Mouse (Mus musculus) limb, embryonic 14.5 days (tissue): ENCODE results near the gene B4galnt3. TPM values are rescaled to one million over a fixed set of nuclear protein-coding genes. Genes with fewer than 3 reads are reported as not detected.

ENCODE experiments used
- ATAC-seq: fragments of 200-750 bp; cut with Nextera tagmentation; 2 replicates; pipeline ENCODE4 v1.8.0; 2017; ENCODE audit warnings: low read depth, moderate number of reproducible peaks, moderate TSS enrichment; ENCODE audit not compliant: low FRiP score
- DNase-seq: peaks from one replicate; pipeline ENCODE4 v3.0.0-alpha.2; 2015; ENCODE audit warnings: low spot score
- H3K27ac ChIP-seq: fragments of 300-500 bp; sonication (generic); replicated peaks from 2 replicates; pipeline ENCODE4 v1.5.1; 2014; ENCODE audit warnings: low read depth, mild to moderate bottlenecking, low read length, moderate library complexity, mixed read lengths
- H3K27me3 ChIP-seq: fragments of 300-500 bp; sonication (generic); 2 replicates; pipeline ENCODE4 v1.6.1; 2014; ENCODE audit warnings: low read length, mixed read lengths; ENCODE audit not compliant: control insufficient read depth, insufficient read depth
- H3K36me3 ChIP-seq: fragments of 300-500 bp; sonication (generic); 2 replicates; pipeline ENCODE4 v1.6.1; 2014; ENCODE audit warnings: mild to moderate bottlenecking, low read length, moderate library complexity, mixed read lengths; ENCODE audit not compliant: control insufficient read depth, insufficient read depth
- H3K4me1 ChIP-seq: fragments of 300-500 bp; sonication (generic); 2 replicates; pipeline ENCODE4 v1.6.1; 2014; ENCODE audit warnings: antibody characterized with exemption, low read length, mixed read lengths; ENCODE audit not compliant: control insufficient read depth, insufficient read depth
- H3K4me2 ChIP-seq: fragments of 300-500 bp; sonication (generic); replicated peaks from 2 replicates; pipeline ENCODE4 v1.6.1; 2014; ENCODE audit warnings: low read depth, mild to moderate bottlenecking, low read length, moderate library complexity; ENCODE audit not compliant: severe bottlenecking
- H3K4me3 ChIP-seq: fragments of 300-500 bp; sonication (generic); replicated peaks from 2 replicates; pipeline ENCODE4 v1.5.1; 2014; ENCODE audit warnings: low read length
- H3K9ac ChIP-seq: fragments of 300-500 bp; sonication (generic); 2 replicates; pipeline ENCODE4 v1.6.1; 2014; ENCODE audit warnings: mild to moderate bottlenecking, low read depth, low read length, moderate library complexity; ENCODE audit not compliant: severe bottlenecking
- H3K9me3 ChIP-seq: fragments of 300-500 bp; sonication (generic); 2 replicates; pipeline ENCODE4 v1.6.1; 2016; ENCODE audit warnings: low read length; ENCODE audit not compliant: control insufficient read depth
- POLR2A ChIP-seq: fragments of 200-500 bp; IDR thresholded peaks from 2 replicates; pipeline ENCODE4 v1.8.0; 2012; ENCODE audit warnings: inconsistent platforms, mild to moderate bottlenecking, moderate library complexity, borderline replicate concordance; ENCODE audit not compliant: insufficient read depth, insufficient read length; ENCODE audit errors: extremely low read depth
- WGBS: fragments of 180-500 bp; shearing (Covaris S2); extraction: QIAGEN DNeasy Blood & Tissue Kit; methylation state at CpG from one replicate; pipeline ENCODE4 v1.1.7; 2014; 5-methylcytosine and 5-hydroxymethylcytosine counted together
- polyA plus RNA-seq, 2 experiments: library from polyadenylated mRNA; depleted of rRNA in 1 of 2; stranded (reverse) in 1 of 2; unstranded in 1 of 2; fragments of >200 nt; fragmentation: Nextera tagmentation in 1 of 2; extraction: Ambion mirVana in 1 of 2; gene quantifications; 2 replicates each; pipeline versions ENCODE4 v1.2.1 to v1.2.3; 2012 to 2014

Gene B4galnt3
- polyA plus RNA-seq, 2 experiments = 0.37 to 3.7 TPM

DNA sequence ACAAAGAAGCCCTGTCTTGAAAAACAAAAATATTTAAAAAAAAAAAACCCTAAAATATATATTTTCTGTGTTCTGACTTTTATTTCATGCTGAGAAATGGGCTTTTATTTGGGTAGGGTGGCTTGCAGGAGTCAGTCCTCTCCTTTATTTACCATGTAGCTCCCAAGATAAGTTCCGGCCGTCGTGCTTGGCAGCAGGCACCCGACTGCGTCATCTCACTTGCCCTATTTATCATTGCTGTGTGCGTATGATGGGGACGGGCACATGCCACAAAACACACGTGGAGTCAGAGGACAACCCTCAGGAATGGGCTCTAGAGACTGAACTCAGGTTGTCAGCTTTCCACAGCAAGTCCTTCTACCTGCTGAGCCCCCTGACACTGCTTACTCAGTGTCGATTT lies 24.8 kb upstream of the B4galnt3 start:
- no peak for DNase-seq
- H3K27ac ChIP-seq = no peak overlapping the region
- H3K27me3 ChIP-seq = no peaks in the 10 kb centered on the region
- no peaks in the 10 kb centered on the region for H3K36me3 ChIP-seq
- no peak overlapping the region for H3K4me3 ChIP-seq
- no peak for TF ChIP-seq POLR2A
- WGBS = 89% methylated on average over 9 of the region's 9 CpGs
- no peaks in the 10 kb centered on the region for H3K4me1 ChIP-seq
- ATAC-seq = no peak
- no peaks in the 10 kb centered on the region for H3K9me3 ChIP-seq
- H3K4me2 ChIP-seq = no peak overlapping the region
- no peak overlapping the region for H3K9ac ChIP-seq

DNA sequence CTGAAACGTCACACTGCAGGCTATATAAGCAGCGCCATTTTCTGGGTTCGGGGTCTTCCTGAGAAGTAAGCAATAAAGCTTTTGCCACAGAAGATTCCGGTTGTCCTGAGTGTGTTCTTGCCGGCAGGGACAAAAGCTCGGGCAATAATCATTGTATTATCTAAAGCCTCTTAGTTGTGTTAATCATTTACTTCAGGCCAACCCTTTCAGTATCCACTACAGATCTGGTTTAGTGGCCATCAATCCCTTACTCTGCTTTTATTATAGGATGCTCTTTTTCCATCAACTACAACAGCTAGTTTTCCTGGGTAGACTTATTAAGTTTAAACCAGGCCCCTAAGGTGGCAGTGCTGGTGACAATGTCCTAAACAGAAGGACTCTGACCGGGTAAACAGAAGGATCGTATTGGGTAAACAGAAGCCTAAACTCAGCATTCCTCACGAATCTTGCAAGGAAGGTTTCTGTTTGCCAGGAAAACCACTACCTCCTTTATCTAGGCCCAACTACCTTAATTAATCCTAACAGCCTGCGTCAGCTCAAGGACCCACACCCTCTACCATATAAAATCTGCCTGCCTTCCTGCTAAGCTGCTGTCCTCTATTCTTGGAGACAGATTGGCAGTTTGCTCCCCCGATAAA lies 24.1 kb upstream of the B4galnt3 start:
- Histone ChIP-seq H3K9me3 (no peaks in the 10 kb centered on the region), H3K36me3 (no peaks in the 10 kb centered on the region), H3K9ac (no peak overlapping the region), H3K27me3 (no peaks in the 10 kb centered on the region), H3K4me1 (no peaks in the 10 kb centered on the region), H3K4me3 (no peak overlapping the region), H3K27ac (no peak overlapping the region), H3K4me2 (no peak overlapping the region)
- ATAC-seq = no peak
- no peak for TF ChIP-seq POLR2A
- WGBS = 73% methylated on average over 11 of the region's 11 CpGs
- DNase-seq = no peak

DNA sequence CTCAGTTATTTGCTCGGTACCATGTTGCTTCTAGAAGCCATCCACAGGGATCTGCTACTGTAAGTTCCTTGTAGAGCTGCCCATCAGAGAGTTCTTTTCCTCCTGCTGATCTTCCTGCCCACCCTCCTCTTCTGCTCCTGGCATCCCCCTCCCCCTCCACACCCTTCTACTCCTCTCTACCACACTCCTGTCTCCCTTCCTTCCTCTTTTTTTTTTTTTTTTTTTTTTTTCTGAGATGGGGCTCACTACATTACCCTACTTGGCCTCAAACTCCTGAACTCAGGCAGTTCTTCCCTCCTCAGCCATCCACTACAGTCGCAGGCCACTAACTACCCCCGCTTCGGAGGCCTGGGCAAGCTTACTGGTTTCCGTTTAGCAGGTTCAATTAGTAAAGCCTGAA lies 18.1 kb upstream of the B4galnt3 start:
- H3K27ac ChIP-seq = no peak overlapping the region
- H3K4me1 ChIP-seq = no peaks in the 10 kb centered on the region
- no peak overlapping the region for H3K9ac ChIP-seq
- no peaks in the 10 kb centered on the region for H3K9me3 ChIP-seq
- H3K27me3 ChIP-seq = no peaks in the 10 kb centered on the region
- 44% methylated on average over 5 of the region's 5 CpGs for WGBS
- no peak overlapping the region for H3K4me3 ChIP-seq
- no peak overlapping the region for H3K4me2 ChIP-seq
- no peak for TF ChIP-seq POLR2A
- H3K36me3 ChIP-seq = no peaks in the 10 kb centered on the region
- no peak for DNase-seq
- ATAC-seq = no peak

DNA sequence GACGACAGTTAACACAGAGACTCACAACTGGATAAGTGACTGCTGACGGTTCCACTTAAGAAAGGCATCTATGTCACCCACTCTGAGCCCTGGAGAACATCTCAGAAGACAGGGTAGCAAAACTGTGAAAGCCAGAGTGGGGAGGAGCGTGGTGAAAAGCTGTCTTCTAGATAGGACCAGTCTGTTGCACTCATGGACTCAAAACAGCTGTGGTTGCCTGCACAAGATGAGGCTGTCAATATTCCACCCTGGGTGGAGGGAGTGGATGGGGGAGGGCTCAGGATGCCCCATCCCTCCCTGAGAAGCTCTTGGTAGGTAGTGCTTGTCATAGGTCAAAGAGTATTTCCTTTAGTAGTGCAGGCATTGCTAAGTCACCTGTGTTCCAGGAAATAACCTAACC lies 15.4 kb upstream of the B4galnt3 start:
- H3K4me1 ChIP-seq = no peaks in the 10 kb centered on the region; the same call in 1 of the 2 replicates
- no peak overlapping the region for H3K4me2 ChIP-seq
- ATAC-seq (no peak), DNase-seq (no peak)
- no peak overlapping the region for H3K4me3 ChIP-seq
- no peak overlapping the region for H3K27ac ChIP-seq
- no peaks in the 10 kb centered on the region for H3K36me3 ChIP-seq
- no peak overlapping the region for H3K9ac ChIP-seq
- no peaks in the 10 kb centered on the region for H3K9me3 ChIP-seq
- no peaks in the 10 kb centered on the region for H3K27me3 ChIP-seq
- TF ChIP-seq POLR2A = no peak
- 46% methylated on average over 3 of the region's 3 CpGs for WGBS

DNA sequence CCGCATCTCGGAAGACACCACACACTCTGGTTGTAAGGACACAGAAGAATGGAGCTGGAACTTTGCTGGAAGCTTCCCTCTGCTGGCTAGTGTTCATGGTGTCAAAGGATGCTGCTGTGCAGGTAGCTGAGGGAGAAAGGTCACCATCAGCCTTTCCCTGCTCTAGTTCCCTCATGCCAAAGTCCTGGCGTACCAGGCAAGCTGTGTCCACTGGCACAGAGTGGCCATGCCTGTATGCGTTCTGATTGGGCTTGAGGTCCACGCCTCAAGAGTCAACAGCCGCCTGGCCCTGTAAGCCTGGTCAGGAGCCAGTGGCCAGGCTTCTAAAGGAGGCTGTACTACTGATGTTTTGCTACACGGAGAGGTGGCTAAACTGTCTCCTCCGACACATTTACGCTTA lies 15.0 kb upstream of the B4galnt3 start:
- H3K9me3 ChIP-seq = no peaks in the 10 kb centered on the region
- no peaks in the 10 kb centered on the region for H3K27me3 ChIP-seq
- H3K36me3 ChIP-seq = no peaks in the 10 kb centered on the region
- no peak overlapping the region for H3K4me3 ChIP-seq
- H3K9ac ChIP-seq = no peak overlapping the region
- H3K4me2 ChIP-seq = no peak overlapping the region
- no peaks in the 10 kb centered on the region; the same call in 1 of the 2 replicates for H3K4me1 ChIP-seq
- ATAC-seq (no peak), DNase-seq (no peak)
- no peak for TF ChIP-seq POLR2A
- no peak overlapping the region for H3K27ac ChIP-seq
- WGBS = 75% methylated on average over 9 of the region's 9 CpGs
